Mouse (Mus musculus): ENCODE measurements at regions not wholly inside any gene's neighbourhood (a gene's known extent, or its start where the extent isn't known, plus 50 kb on each side); places are given as distances from the start of the nearest gene placed in this dataset.

- no peak for DNase-seq
Observed at GRCm38 (mm10) chr19:59646656-59647055, 188.5 kb downstream of the Emx2 start.

- no peak for DNase-seq
Observed at GRCm38 (mm10) chr19:59649421-59649820, 191.2 kb downstream of the Emx2 start.

GRCm38 (mm10) chr19:59650611-59651329, 192.6 kb downstream of the Emx2 start:
- DNase-seq: no peak

- DNase-seq: no peak
Observed at GRCm38 (mm10) chr19:59653631-59654367, 195.6 kb downstream of the Emx2 start.

- no peak for DNase-seq
Observed at GRCm38 (mm10) chr19:59655321-59655720, 197.1 kb downstream of the Emx2 start.

- DNase-seq: no peak
Observed at GRCm38 (mm10) chr19:59669793-59670192, 211.6 kb downstream of the Emx2 start.

- DNase-seq: no peak
Observed at GRCm38 (mm10) chr19:59673537-59673936, 215.4 kb downstream of the Emx2 start.

GRCm38 (mm10) chr19:59679191-59679590, 221.0 kb downstream of the Emx2 start:
- no peak for DNase-seq

GRCm38 (mm10) chr19:59680356-59680755, 222.2 kb downstream of the Emx2 start:
- no peak for DNase-seq

GRCm38 (mm10) chr19:59684292-59684691, 226.1 kb downstream of the Emx2 start:
- no peak for DNase-seq

- no peak for DNase-seq
Observed at GRCm38 (mm10) chr19:59685826-59686717, 227.9 kb downstream of the Emx2 start.

- DNase-seq: no peak
Observed at GRCm38 (mm10) chr19:59687206-59687605, 229.0 kb downstream of the Emx2 start.

- DNase-seq: no peak
Observed at GRCm38 (mm10) chr19:59687681-59688080, 229.5 kb downstream of the Emx2 start.

GRCm38 (mm10) chr19:59691541-59692096, 233.4 kb downstream of the Emx2 start:
- peak; percentile 60 for DNase-seq

- peak; percentile 9 for DNase-seq
Observed at GRCm38 (mm10) chr19:59697628-59698027, 239.5 kb downstream of the Emx2 start.

- no peak for DNase-seq
Observed at GRCm38 (mm10) chr19:59700187-59700586, 242.0 kb downstream of the Emx2 start.

GRCm38 (mm10) chr19:59707106-59707505, 236.3 kb downstream of the Rab11fip2 start:
- no peak for DNase-seq

- no peak for DNase-seq
Observed at GRCm38 (mm10) chr19:59709180-59709579, 234.3 kb downstream of the Rab11fip2 start.

- DNase-seq: no peak
Observed at GRCm38 (mm10) chr19:59715086-59715485, 228.4 kb downstream of the Rab11fip2 start.

GRCm38 (mm10) chr19:59717813-59718483, 225.5 kb downstream of the Rab11fip2 start:
- no peak for DNase-seq

GRCm38 (mm10) chr19:59738541-59738940, 204.9 kb downstream of the Rab11fip2 start:
- DNase-seq: no peak

GRCm38 (mm10) chr19:59742946-59743345, 200.5 kb downstream of the Rab11fip2 start:
- DNase-seq: peak; percentile 7

Measured in adrenal gland, adult 2 months (tissue).